Mouse (Mus musculus): ENCODE measurements around the gene Smdt1. TPM values are rescaled to one million over a fixed set of nuclear protein-coding genes. Genes with fewer than 3 reads are reported as not detected.
"Not testable (repeated sequence)": the region's sequence is repeated elsewhere in the genome, so short reads cannot be mapped to it uniquely, and the experiment has no call there.

Smdt1 gene
- polyA plus RNA-seq, 1 experiment from 2014 or later, result 202 TPM

GRCm38 (mm10) chr15:82353078-82353744 is 14.5 kb downstream of the Smdt1 start:
- H3K4me3 ChIP-seq (replicated peaks), result peak overlapping the region; percentile 97
- WGBS (ENCODE audit: insufficient replicate concordance), result 16% methylated on average over 14 of the region's 14 CpGs
- DNase-seq (no peak), ATAC-seq (ENCODE audit: low read depth) (no peak)
- H3K4me1 ChIP-seq (replicated peaks), result peaks cover 63% of the 10 kb centered on the region
- H3K27ac ChIP-seq, result peak overlapping the region; percentile 94
- no peaks in the 10 kb centered on the region for H3K9me3 ChIP-seq (replicated peaks)
- H3K9ac ChIP-seq, result peak overlapping the region; percentile 99
- H3K4me2 ChIP-seq, result peak overlapping the region; percentile 90
- no peaks in the 10 kb centered on the region for H3K27me3 ChIP-seq
- peaks cover 32% of the 10 kb centered on the region for H3K36me3 ChIP-seq

GRCm38 (mm10) chr15:82353745-82354113 is 15.0 kb downstream of the Smdt1 start:
- H3K4me3 ChIP-seq (replicated peaks), result peak overlapping the region; percentile 97
- peak overlapping the region; percentile 94 for H3K27ac ChIP-seq
- DNase-seq (no peak), ATAC-seq (ENCODE audit: low read depth) (peak; percentile 16)
- H3K9me3 ChIP-seq (replicated peaks), result no peaks in the 10 kb centered on the region
- H3K9ac ChIP-seq, result peak overlapping the region; percentile 99
- WGBS (ENCODE audit: insufficient replicate concordance), result 0% methylated on average over 23 of the region's 23 CpGs
- H3K4me1 ChIP-seq (replicated peaks), result peaks cover 63% of the 10 kb centered on the region
- peak overlapping the region; percentile 90 for H3K4me2 ChIP-seq
- no peaks in the 10 kb centered on the region for H3K27me3 ChIP-seq
- H3K36me3 ChIP-seq, result peaks cover 27% of the 10 kb centered on the region

DNA sequence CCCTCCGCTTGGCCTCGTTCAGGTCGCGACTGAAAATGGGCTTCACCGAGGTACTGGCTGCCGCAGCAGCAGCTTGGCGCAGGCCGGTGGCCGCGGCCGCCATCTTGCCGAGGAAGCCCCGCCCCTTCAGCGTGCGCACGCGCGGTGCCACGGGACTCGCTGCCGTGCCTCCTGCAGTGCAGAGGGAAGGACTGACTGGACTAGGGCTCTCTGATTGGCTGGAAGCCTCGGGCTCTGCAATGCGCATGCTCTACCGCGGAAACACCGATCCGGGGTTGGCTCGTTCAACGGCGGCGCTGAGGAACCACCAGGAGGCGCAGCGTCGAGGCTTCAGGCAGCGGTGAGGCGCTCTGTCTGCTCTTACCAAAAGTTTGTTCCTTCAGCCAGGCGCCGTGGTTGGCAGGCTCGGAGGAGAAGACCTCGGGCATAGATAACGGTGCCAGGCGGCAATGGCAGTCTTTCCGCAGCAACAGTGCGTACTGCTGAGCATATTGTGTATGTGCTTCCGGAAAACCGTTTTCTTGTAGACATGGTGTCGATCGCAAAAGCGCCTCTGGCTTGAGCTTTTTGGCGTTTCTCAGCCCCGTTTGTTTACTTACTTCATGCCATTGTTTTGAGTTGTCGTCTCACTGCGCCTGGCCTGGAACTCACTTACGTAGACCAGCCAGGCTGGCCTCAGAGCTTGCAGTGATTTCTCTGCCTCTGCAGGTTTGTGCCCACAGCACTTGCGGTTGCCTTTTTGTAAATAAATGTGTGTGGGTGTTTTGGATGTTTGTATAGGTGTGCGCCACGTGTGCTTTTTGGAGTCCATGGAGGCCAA is 15.6 kb downstream of the Smdt1 start, which contains the start of gene Ndufa6:
TSS of gene Ndufa6 (minus strand) at position 197 of the 820 bp plus-strand sequence.
- Histone ChIP-seq H3K9me3 (replicated peaks) (no peaks in the 10 kb centered on the region), H3K4me3 (replicated peaks) (peak within 1 kb of the TSS; percentile 97), H3K4me2 (peak within 1 kb of the TSS; percentile 90), H3K4me1 (replicated peaks) (peaks cover 62% of the 10 kb centered on the region), H3K27ac (peak within 1 kb of the TSS; percentile 94), H3K36me3 (peaks cover 21% of the 10 kb centered on the region), H3K9ac (peak within 1 kb of the TSS; percentile 99), H3K27me3 (no peaks in the 10 kb centered on the region)
- WGBS (ENCODE audit: insufficient replicate concordance), result 2% methylated on average over 57 of the region's 57 CpGs
- DNase-seq (peak; percentile 98), ATAC-seq (ENCODE audit: low read depth) (peak; percentile 99)

DNA sequence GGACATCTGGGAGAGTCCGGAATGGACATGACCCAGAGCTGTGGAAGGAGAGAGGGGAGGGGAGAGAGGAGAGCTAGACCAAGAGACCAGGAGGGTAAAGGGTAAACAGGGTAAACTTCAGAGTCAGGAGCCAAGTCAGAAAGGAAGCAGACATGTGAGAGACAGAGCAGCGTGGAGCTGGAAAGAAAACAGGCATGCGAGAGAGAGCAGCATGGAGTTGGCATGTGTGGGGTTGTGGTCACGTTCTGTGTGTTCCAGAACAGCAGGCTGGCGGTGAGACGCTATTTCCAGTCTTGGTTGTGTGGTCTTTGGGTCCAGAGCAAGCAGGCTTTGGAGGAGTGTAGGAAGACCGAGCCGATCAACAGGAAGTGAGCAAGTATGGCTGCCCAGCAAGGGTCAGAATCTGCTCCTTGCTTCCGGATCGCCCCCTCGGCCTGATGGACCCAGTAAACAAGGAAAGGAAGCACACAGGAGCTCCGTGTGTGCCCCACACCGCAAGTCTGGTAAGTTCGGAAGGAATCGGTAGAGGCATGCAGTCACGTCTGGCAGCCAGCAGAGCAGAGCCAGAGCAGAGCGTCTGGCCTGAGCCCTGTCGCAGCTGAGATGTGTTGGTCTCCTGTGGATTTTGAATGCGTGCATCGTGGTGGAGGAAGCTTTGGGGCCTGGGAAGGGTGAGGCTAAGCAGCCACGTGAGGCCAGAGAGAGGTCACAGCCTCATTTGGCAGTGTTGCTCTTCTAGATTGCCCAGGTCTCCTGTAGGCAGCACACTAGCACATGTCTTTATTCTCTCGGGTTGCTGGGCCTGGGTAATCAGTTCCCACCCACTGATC is 19.9 kb downstream of the Smdt1 start:
- no peak overlapping the region for H3K4me3 ChIP-seq (replicated peaks)
- H3K27me3 ChIP-seq, result no peaks in the 10 kb centered on the region
- ATAC-seq (ENCODE audit: low read depth), result no peak
- H3K9me3 ChIP-seq (replicated peaks), result no peaks in the 10 kb centered on the region
- H3K9ac ChIP-seq, result no peak overlapping the region
- H3K4me2 ChIP-seq, result no peak overlapping the region
- 62% methylated on average over 22 of the region's 22 CpGs for WGBS (ENCODE audit: insufficient replicate concordance)
- peaks cover 31% of the 10 kb centered on the region for H3K4me1 ChIP-seq (replicated peaks)
- no peak for DNase-seq
- H3K36me3 ChIP-seq, result no peaks in the 10 kb centered on the region
- peak overlapping the region; percentile 47; the same call in 1 of the 2 replicates for H3K27ac ChIP-seq

GRCm38 (mm10) chr15:82361459-82362018 is 22.8 kb downstream of the Smdt1 start:
- Histone ChIP-seq H3K36me3 (no peaks in the 10 kb centered on the region), H3K27ac (no peak overlapping the region), H3K27me3 (no peaks in the 10 kb centered on the region), H3K4me2 (no peak overlapping the region), H3K9ac (no peak overlapping the region), H3K4me1 (replicated peaks) (peaks cover 20% of the 10 kb centered on the region), H3K9me3 (replicated peaks) (no peaks in the 10 kb centered on the region), H3K4me3 (replicated peaks) (no peak overlapping the region)
- WGBS (ENCODE audit: insufficient replicate concordance), result 72% methylated on average over 11 of the region's 11 CpGs
- DNase-seq (no peak), ATAC-seq (ENCODE audit: low read depth) (peak; percentile 53)

- WGBS (ENCODE audit: insufficient replicate concordance), result 76% methylated on average over 4 of the region's 4 CpGs
- Histone ChIP-seq H3K27ac (no peak overlapping the region), H3K36me3 (no peaks in the 10 kb centered on the region), H3K4me1 (replicated peaks) (peaks cover 20% of the 10 kb centered on the region), H3K9ac (no peak overlapping the region), H3K4me3 (replicated peaks) (no peak overlapping the region), H3K27me3 (no peaks in the 10 kb centered on the region), H3K9me3 (replicated peaks) (no peaks in the 10 kb centered on the region), H3K4me2 (no peak overlapping the region)
- DNase-seq, result no peak
- no peak for ATAC-seq (ENCODE audit: low read depth)
Observed at GRCm38 (mm10) chr15:82362234-82362633, 23.5 kb downstream of the Smdt1 start.

DNA sequence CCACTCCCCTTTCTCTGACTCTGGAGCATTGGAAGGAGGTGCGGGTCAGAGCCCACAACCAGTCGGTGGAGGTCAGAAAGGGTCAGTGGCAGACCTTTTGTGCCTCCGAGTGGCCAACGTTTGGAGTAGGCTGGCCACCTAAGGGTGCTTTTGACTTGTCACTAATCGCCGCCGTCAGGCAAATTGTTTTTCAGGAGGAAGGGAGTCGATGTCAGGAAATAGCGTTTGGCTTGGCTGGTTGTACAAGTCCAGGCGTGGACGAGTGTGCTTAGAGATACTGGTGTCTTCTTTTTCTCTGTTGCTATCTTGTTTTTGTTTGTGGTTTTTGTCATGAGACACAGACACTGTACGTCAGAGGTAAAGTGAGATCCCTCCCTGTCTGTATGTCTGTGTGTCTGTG is 25.0 kb downstream of the Smdt1 start:
- 14% methylated on average over 11 of the region's 12 CpGs for WGBS (ENCODE audit: insufficient replicate concordance)
- H3K4me1 ChIP-seq (replicated peaks), result peaks cover 14% of the 10 kb centered on the region
- not testable (repeated sequence) for H3K4me3 ChIP-seq (replicated peaks); ATAC-seq (ENCODE audit: low read depth); H3K27ac ChIP-seq; DNase-seq; H3K36me3 ChIP-seq; H3K9me3 ChIP-seq (replicated peaks); H3K9ac ChIP-seq; H3K4me2 ChIP-seq; H3K27me3 ChIP-seq

DNA sequence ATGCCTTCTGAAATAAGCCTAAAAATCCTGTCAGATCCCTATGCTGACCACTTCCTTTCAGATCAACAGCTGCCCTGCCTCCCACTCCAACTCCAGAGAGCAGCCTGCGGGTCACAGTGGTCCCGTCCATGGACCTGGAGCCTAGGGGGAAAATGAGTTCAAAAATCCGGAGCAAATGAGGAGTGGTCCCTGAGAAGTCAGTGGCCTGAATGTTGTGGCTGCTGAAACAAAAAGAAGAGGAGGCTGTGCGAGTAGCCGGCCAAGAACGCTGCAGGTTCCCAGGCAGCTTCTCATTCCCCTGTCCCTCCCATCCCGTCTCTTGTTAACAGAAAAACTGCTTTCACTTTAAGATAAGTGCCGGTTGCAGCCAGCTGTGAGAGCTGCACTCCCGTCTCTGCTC is 25.8 kb downstream of the Smdt1 start:
- WGBS (ENCODE audit: insufficient replicate concordance), result 3% methylated on average over 7 of the region's 9 CpGs

DNA sequence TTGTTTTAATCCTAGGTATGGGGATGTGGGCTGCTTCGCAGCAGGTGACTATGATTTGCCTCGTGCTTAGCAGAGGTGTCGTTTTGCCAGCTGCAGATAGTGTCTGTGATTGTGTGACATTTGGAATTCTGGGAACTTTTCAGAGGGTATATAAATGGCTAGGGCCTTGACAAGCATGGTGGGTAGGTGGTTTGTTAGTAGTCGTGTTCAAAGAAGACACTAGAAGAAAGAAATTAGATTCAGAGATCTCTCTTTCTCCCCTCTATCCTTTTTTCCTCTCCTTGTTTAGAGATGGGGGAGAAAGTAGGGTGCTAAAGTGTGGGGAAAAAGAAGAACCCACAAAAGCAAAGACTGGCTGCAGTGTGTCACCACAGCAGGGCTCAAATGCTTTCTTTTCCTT is 29.4 kb downstream of the Smdt1 start:
- H3K4me1 ChIP-seq (replicated peaks), result no peaks in the 10 kb centered on the region
- H3K4me3 ChIP-seq (replicated peaks), result no peak overlapping the region
- no peak for DNase-seq
- no peak for ATAC-seq (ENCODE audit: low read depth)
- no peaks in the 10 kb centered on the region for H3K27me3 ChIP-seq
- H3K9ac ChIP-seq, result no peak overlapping the region
- H3K36me3 ChIP-seq, result no peaks in the 10 kb centered on the region
- no peaks in the 10 kb centered on the region for H3K9me3 ChIP-seq (replicated peaks)
- WGBS (ENCODE audit: insufficient replicate concordance), result 69% methylated on average over 4 of the region's 4 CpGs
- H3K27ac ChIP-seq, result no peak overlapping the region
- H3K4me2 ChIP-seq, result no peak overlapping the region

More for the DNA sequence above, 25.8 kb downstream of the Smdt1 start:
- Histone ChIP-seq H3K4me2 (peak overlapping the region; percentile 54), H3K4me3 (replicated peaks) (peak overlapping the region; percentile 27; the same call in 1 of the 2 replicates)
- H3K9ac ChIP-seq; H3K27ac ChIP-seq; H3K9me3 ChIP-seq (replicated peaks); H3K36me3 ChIP-seq; DNase-seq; ATAC-seq (ENCODE audit: low read depth); H3K4me1 ChIP-seq (replicated peaks); H3K27me3 ChIP-seq: not testable (repeated sequence)

GRCm38 (mm10) chr15:82368851-82369250 is 30.1 kb downstream of the Smdt1 start:
- Histone ChIP-seq H3K9ac (no peak overlapping the region), H3K27ac (no peak overlapping the region), H3K4me1 (replicated peaks) (no peaks in the 10 kb centered on the region), H3K9me3 (replicated peaks) (no peaks in the 10 kb centered on the region), H3K36me3 (no peaks in the 10 kb centered on the region), H3K27me3 (no peaks in the 10 kb centered on the region), H3K4me2 (no peak overlapping the region), H3K4me3 (replicated peaks) (no peak overlapping the region)
- DNase-seq, result no peak
- WGBS (ENCODE audit: insufficient replicate concordance), result 59% methylated on average over 1 of the region's 1 CpGs
- ATAC-seq (ENCODE audit: low read depth), result no peak

GRCm38 (mm10) chr15:82372446-82372845 is 33.7 kb downstream of the Smdt1 start:
- WGBS (ENCODE audit: insufficient replicate concordance), result 66% methylated on average over 6 of the region's 6 CpGs
- Histone ChIP-seq H3K27ac (no peak overlapping the region), H3K9ac (no peak overlapping the region), H3K4me1 (replicated peaks) (0 out of 2 replicates have a peak, but pooled peaks cover 3% of the 10 kb centered on the region), H3K36me3 (no peaks in the 10 kb centered on the region), H3K27me3 (no peaks in the 10 kb centered on the region), H3K4me2 (no peak overlapping the region), H3K4me3 (replicated peaks) (no peak overlapping the region), H3K9me3 (replicated peaks) (no peaks in the 10 kb centered on the region)
- ATAC-seq (ENCODE audit: low read depth), result no peak
- DNase-seq, result no peak
